Mouse (Mus musculus) G1E-ER4 (cell line): ENCODE data around the gene Ypel4. TPM values are rescaled to one million over a fixed set of nuclear protein-coding genes. Genes with fewer than 3 reads are reported as not detected.

ENCODE experiments used
- GATA1 ChIP-seq: IDR thresholded peaks from one replicate; pipeline ENCODE4 v1.8.0; 2012; ENCODE audit warnings: low read length, inconsistent platforms
- polyA plus RNA-seq: library from polyadenylated mRNA; stranded (reverse); fragments of >175 nt; gene quantifications from 2 replicates; pipeline ENCODE4 v1.2.3, GENCODE M21; 2012

Ypel4 gene
- 1.4 TPM in 2 replicates for polyA plus RNA-seq

- TF ChIP-seq GATA1, result no peak
Observed at GRCm38 (mm10) chr2:84733579-84734300, at the start of gene Ypel4. Gene Ypel4 (plus strand): TSS chr2:84734058.

DNA sequence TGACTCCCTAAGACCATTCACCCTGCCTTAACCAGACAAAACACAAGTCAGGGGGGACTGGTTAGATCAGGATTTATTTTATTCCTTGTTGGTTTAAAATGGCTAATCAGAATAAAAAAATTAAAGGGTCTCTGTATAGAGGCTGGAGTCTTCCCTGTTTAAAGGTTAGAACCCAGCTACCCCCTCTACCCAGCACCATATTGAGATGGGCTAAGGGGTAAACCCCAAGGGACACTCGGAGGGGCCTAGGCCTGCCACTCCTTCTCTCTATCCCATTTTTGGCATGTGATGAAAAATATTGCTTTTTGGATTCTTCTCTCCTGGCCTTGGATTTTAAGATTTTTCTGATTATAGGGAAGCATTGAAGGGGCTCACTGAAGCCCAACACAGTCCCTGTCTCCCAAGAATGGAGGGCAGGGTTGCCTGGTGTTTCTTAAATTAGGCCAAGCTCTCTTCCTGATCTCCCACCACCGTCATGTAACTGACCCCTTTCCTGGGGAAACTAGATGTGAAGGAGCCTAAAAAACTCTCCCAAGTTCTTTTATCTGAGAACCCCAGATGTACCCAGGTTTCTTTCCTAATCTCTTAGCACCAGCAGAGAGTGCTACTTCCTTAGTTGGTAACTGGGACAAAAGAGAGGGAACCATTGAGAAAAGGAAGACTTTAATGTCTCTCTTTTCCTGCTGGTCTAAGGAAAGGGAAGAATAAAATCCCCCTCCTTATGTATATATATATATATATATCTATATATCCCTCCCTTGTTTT, 45.6 kb upstream of the Ypel4 start:
- TF ChIP-seq GATA1, result no peak

GRCm38 (mm10) chr2:84690050-84690449, 43.8 kb upstream of the Ypel4 start:
- no peak for TF ChIP-seq GATA1

GRCm38 (mm10) chr2:84695007-84695695, 38.7 kb upstream of the Ypel4 start:
- TF ChIP-seq GATA1, result no peak

DNA sequence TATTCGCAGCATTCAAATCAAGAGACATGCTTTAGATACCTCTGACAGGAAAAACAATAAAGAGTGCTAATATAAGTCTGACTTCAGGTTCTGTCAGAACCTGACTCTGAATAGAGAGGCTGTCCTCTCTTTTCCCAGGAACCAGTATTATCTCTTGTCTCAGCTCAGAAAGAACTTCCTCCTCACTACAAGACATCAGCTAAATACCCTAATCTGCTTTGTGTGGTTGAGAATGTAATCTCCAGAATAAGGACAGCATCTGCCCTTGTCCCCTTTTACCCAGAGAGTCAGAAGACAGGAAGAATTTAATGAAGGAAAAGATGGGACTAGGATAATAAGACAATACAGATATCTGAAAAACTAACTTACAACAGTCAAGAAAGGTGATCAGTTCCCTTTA, 30.4 kb upstream of the Ypel4 start:
- TF ChIP-seq GATA1, result peak; percentile 51

DNA sequence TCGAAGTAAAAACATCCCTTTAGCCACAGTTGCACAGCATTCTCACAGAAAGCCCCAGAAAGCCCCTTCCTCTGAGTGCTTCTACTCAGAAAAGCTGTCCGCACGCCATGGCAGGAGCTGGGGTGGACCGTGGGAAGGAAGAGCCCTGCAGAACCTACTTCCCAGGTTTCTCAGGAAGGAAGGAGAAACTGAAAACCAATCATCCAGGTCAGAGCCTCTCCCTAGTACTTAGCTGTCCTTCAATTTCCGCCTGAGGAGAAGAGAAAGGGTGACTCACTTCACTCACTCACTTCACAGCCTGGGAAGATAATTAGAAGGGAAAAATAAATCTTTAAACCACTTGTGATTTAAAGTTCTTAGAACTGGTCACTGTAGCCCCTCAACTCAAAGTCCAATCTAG, 29.5 kb upstream of the Ypel4 start:
- TF ChIP-seq GATA1, result no peak

- TF ChIP-seq GATA1, result no peak
Observed at GRCm38 (mm10) chr2:84705295-84705694, 28.6 kb upstream of the Ypel4 start.

DNA sequence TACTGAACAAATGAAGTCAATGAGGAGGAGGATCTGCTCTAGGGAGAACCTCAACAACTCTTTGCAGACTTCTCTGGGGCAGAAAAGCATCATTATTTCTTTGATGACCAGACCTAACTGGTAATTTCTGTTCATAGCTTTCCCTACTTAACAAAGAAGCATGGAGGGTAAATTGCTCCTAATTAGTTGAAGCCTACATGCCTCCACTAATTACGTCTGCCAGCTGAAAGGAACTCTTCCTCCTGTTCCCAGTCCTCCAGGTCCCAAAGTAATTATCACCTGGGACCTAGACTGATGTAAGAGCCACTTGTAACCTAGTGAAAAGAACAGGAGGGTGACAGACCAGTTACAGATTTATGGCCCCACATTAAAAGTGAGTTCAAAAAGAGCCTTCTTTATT, 26.3 kb upstream of the Ypel4 start:
- no peak for TF ChIP-seq GATA1

DNA sequence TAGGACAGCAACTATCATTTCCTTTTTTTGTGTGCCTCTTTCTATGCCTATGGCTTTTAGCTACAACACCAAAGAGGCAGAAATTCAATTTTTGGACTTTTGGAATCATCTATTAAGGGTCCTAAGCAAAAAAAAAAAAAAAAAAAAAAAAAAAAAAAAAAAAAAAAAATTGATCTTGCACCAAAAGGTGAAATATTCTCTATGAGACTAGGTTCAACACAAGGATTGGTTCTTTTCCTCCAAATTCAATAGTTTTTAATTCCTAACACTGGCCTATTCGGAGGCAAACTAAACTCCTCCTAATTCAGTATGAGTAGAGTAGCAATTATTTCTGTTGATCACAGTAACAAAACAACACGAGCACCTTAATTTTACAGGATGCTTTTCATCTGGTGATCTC, 22.0 kb upstream of the Ypel4 start:
- TF ChIP-seq GATA1, result no peak

GRCm38 (mm10) chr2:84714422-84714810, 19.4 kb upstream of the Ypel4 start:
- no peak for TF ChIP-seq GATA1

GRCm38 (mm10) chr2:84714811-84715561, 18.9 kb upstream of the Ypel4 start, which contains the start of gene Zdhhc5:
Gene Zdhhc5 (minus strand): TSS chr2:84715180.
- TF ChIP-seq GATA1, result no peak

GRCm38 (mm10) chr2:84715562-84716361, 18.1 kb upstream of the Ypel4 start:
- TF ChIP-seq GATA1, result no peak

GRCm38 (mm10) chr2:84716423-84717355, 17.2 kb upstream of the Ypel4 start:
- no peak for TF ChIP-seq GATA1

DNA sequence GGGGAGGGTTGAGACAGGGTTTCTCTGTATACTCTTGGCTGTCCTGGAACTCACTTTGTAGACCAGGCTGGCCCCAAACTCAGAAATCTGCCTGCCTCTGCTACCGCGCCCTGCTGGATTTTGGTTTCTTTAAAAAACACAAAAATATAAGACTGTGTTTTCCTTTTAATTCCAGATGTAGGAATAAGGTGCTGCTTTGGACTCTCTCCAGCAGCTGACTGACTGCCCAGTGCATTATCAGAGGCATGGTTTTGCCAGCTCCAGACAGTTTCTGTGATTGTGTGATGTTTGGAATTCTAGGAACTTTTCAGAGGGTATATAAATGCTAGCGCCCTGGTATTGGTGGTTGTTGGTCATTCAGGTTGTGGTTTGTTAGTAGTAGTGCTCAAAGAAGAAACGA, 16.5 kb upstream of the Ypel4 start:
- no peak for TF ChIP-seq GATA1
